14 mouse cellular contexts compared by ENCODE assay signal in the genomic region with DNA sequence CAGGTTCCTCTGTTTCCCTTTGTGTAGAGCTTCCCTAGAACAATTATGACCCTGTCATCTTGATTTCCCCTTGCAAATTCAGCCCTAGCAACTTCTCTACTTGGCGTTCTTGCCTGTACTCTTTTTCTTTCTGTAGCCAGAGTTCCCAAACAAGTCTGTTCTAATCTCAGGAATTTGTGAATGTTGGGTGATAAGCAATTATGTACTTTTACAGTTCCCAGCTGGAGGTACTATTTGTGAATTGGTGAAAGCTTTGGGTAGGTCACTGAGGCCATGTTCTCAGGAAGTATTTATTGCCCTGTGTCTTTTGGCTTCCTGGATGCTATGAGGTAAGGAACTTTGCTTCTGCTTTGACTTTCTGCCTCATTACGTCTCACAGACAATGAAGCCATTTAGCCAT.
"Had no signal": no experiment of that assay in that cellular context is flagged by ENCODE, and none has a peak within 500 bp of the region (broad histone marks: within the 10 kb centered on the region; RNA-seq: fewer than 3 reads in every experiment).

No protein-coding gene starts in this region.

- H3K36me3 ChIP-seq: kidney, embryonic 15.5 days; limb, embryonic 12.5 days; liver, embryonic 15.5 days; midbrain, embryonic 15.5 days; neural tube, embryonic 12.5 days had no signal

- H3K4me1 ChIP-seq: kidney, embryonic 15.5 days; limb, embryonic 12.5 days; liver, embryonic 15.5 days; midbrain, embryonic 15.5 days; neural tube, embryonic 12.5 days had no signal

- ATAC-seq: intestine, postnatal 0 days; midbrain, embryonic 15.5 days had no signal

- H3K9ac ChIP-seq: kidney, embryonic 15.5 days; limb, embryonic 12.5 days; liver, embryonic 15.5 days; midbrain, embryonic 15.5 days; neural tube, embryonic 12.5 days had no signal

- DNase-seq: kidney, postnatal 4 days; liver; thymus, postnatal 4 days had no signal

- H3K27ac ChIP-seq: kidney, embryonic 15.5 days; layer of hippocampus, adult 2 months; limb, embryonic 12.5 days; liver, embryonic 15.5 days; macrophage; midbrain, embryonic 15.5 days; neural tube, embryonic 12.5 days; stomach, postnatal 0 days had no signal

- H3K4me2 ChIP-seq: kidney, embryonic 15.5 days; limb, embryonic 12.5 days; liver, embryonic 15.5 days; midbrain, embryonic 11.5 days; midbrain, embryonic 15.5 days; neural tube, embryonic 12.5 days had no signal

- H3K4me3 ChIP-seq: kidney, embryonic 15.5 days; layer of hippocampus, adult 2 months; limb, embryonic 12.5 days; liver, embryonic 15.5 days; megakaryocyte, embryonic 14.5 days; midbrain, embryonic 15.5 days; neural tube, embryonic 12.5 days had no signal

- H3K27me3 ChIP-seq: kidney, embryonic 15.5 days; limb, embryonic 12.5 days; liver, embryonic 15.5 days; megakaryocyte, embryonic 14.5 days; midbrain, embryonic 15.5 days; neural tube, embryonic 12.5 days had no signal

- H3K9me3 ChIP-seq: kidney, embryonic 15.5 days; limb, embryonic 12.5 days; liver, embryonic 15.5 days; megakaryocyte, embryonic 14.5 days; midbrain, embryonic 15.5 days; neural tube, embryonic 12.5 days had no signal
